Mouse (Mus musculus): Measurements from ENCODE around the gene Foxg1.

Gene Foxg1

DNA sequence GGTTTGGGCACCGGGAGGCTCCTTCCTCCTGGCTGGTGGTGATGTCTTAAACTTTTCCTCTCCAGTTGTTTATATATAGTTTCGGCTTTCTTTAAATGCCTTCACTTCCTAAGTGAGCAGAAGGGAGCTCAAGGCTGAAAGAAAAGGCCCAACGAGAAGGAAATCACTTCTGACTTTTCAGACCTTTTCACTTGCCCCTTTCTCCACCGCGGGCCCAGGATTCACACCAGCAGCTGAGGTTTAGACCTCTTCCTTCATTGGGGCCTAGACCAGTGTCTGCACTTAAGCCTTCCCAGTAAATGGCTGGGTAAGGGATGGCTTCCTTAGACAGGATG is 19.3 kb downstream of the Foxg1 start:
- DNase-seq (ENCODE audit: low read depth, low spot score): peak; percentile 34

DNA sequence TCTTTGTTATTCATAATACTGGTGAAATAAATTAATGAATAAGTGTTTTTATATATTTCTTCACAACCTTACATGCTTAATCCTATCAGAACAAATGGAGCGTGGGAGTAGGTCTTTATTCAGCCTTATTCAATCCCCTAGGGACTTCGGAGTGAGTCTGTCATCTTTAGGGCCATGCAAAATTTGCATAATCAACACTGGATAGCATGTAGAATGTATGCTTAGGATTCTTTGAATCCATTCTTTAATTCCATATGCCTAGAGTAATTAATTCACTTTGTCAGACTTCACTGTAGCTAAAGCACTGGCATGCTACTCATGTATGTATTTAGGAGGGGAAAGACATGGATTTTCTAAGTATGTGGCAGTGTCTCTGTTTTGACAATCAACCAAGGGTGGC is 27.4 kb downstream of the Foxg1 start:
- no peak for DNase-seq (ENCODE audit: low read depth, low spot score)

GRCm38 (mm10) chr12:49417963-49418362 is 35.5 kb downstream of the Foxg1 start:
- no peak for DNase-seq (ENCODE audit: low read depth, low spot score)

Measured in R1 (cell line).